Mouse (Mus musculus) 416B (cell line): ENCODE data around the gene Zfp111.

Experiments used
- DNase-seq: peaks from one replicate; pipeline ENCODE4 v3.0.0; 2011; ENCODE audit warnings: low read depth

Gene Zfp111

DNA sequence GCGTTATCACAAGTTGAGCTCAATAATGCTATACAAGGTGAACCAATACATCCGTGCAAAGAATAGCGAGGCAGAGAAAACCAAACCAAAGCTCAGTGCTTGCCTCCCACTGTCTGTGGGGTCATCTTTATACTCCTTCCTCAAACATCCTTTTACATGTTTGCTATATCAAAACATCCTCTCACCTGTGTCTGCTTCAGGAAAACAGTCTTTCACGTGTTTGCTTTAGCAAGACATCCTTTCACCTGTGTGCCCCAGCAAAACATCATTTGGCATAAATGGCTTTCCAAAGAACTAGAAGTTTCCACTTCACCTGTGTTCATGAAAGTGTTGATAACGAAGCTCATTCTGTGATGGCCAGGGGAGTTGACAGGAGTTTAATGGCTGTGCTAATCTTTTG is at the start of gene Zfp111:
Zfp111 (minus strand) TSS at position 101 of the 400 bp plus-strand sequence.
- DNase-seq: no peak

DNA sequence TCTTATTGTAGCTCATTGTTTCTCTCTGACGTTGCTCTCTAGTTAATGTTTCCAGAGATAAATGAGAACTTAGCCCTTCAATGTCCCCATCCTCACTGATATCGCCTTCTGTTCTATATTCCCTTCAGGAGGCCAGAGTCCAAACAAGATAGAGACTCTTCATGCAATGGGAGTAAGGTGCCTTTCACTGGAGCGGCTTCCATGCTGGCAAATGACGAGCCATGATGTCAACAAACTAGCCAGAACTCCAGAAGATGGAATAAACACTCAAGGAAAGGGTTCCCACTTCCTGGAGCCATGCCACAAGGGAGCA is 48.7 kb upstream of the Zfp111 start:
- DNase-seq: no peak

DNA sequence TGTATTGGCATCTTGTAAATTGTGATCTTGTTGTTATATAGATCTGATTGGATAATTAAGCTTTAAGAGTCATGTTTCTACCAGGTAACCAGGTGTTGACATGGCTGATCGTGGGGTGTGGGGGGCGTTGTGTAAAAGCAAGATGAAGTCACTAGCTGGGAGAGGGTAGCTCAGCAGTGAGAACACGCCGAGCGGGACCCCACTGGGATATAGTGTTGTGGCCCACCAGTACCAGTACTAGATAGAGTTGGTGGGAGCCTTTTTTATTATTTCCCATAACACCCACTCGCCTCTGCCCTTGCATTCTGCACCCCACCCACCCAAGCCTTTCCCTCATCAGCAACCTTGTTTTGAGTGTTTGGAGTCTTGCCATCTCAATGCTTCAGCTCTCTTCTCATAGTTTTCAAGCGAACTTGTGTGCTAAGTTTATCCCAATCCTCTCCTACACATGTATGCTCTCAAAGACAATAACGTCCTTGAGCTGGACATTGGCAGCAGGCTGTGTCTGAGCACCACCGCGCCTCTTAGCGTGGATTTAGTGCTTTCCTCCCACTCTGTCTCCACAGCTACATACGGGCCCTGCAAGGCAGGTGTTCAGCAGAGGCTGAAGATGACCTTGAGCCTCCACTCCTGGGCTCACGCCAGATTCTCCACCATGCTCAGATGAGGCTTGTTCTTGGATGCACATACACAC is 48.2 kb upstream of the Zfp111 start:
- no peak for DNase-seq

DNA sequence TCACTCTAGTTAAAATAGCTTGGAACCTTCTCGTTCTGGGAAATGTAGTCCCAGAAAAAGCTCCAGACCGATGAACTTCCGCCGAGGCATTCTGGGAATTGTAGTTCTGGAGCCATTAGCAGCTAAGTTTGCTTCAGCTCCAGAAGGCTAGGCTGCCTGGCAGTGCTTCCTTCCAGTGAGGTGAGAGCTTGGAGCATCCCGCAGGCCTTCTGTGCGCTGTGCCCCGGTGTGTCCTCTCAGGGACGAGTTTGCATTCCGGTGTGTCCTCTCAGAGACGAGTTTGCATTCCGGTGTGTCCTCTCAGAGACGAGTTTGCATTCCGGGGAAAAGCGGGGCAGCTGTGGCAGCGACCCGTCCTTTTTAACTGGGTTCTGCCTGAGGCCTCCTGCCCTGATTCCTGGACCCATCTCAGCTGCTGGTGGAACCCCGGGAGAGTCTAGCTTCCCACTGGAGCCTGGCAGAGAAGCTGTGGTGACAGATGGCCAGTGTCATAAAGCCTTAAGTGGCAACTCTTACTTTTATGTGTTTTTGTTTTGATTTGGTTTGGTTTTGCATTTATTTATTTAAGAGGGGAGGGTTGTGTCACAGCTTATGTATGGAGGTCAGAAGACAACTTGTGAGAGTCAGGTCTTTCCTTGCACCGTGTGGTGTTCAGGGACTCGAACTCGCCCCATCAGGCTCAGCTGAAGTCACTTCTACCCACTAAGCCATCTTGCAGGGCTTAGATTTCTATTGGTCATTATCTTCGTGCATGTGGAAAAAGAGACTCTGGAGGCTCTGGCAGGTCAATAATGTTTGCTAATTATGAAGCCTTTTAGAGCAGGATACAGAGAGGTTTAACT is 43.6 kb upstream of the Zfp111 start, which contains the start of gene Zfp108:
Zfp108 (plus strand) TSS at position 162 of the 842 bp plus-strand sequence.
- peak; percentile 8 for DNase-seq

DNA sequence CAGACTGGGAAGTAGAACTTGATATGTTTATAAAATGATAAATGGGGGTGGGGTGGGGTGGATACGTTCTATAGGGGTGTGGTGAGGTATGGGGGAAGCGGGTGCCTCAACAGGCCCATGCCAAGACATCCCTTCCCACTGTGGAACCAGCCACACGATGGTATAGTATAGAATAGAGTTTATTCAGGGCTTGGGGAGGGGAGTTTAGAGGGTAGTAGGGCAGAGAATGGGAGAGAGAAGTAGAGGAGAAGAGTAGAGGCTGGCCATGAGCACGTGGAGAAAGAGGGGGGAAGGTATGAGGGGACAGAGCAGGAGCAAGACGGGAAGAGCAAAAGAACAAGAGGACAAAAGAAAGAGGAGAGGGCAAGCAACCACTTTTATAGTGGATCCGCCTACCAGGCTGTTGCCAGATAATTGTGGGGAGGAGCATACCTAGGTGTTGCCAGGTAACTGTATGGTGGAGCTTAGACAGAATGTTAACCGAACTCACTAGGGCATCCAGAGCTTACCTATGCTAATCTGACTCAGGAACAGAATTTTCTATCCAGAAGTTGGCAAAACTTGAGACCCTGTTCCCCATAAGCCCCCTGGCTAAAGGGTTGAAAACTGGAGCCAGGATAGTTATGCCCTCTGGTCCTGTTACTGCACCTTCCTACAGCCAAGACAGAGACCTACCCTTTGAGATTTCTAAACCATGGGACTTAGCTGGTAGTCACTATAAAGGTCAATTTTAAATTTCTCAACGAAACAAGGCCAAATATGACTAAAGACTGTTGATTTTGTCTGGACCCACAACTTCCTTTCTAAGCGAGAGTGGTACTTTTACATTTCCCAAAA is 42.8 kb upstream of the Zfp111 start:
- no peak for DNase-seq

DNA sequence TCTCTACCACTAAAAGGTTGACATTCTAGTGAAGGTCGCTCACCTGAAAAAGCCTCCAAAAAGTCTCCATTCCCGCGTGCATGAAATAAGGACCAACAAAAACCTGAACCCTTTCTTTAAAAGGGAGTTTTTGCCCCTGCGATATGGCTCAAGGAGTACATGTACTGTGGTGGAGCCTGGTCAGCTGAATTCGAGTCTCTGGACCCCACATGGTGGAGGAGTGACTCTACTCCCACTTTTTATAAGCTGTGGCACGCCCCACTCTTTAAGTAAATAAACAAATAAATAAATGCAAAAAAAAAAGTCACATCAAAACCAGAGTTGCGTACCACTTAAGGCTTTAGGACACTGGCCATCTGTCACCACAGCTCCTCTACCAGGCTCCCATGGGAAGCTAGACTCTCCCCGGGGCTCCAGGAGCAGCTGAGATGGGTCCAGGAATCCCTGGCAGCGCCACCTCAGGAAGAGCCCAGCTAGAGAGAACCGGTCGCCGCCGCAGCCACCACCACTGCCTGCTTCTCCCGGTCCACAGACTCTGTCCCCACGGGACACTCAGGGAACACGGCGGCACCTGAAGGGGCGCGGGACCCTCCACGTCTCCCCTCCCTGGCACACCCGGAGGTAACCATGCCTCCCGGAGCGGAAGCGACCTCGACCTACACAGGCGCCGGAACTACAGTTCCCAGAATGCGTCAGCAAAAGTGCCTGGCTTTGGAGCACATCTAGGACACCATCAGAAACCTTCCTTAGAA is 26.0 kb upstream of the Zfp111 start, which contains the start of gene Zfp109:
Zfp109 (minus strand) TSS at position 521 of the 752 bp plus-strand sequence.
- no peak for DNase-seq

DNA sequence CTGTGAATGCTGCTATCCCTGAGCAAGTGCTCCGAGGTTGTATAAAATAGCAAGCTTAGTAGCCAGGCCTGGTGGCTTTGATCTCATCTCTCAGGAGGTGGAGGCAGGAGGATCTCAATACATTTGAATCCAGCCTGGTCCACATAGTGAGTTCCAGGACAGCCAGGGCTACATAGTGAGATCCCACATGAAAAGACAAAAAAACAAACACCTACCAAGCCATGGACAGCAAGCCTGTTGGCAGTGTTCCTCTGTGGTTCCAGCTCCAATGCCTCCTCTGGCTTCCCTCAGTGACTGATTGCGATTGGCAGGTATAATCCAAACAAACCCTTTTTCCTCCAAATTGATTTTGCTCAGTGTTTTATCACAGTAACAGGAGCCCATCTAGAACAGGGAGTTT is 947 bp downstream of the Zfp111 start:
- no peak for DNase-seq

DNA sequence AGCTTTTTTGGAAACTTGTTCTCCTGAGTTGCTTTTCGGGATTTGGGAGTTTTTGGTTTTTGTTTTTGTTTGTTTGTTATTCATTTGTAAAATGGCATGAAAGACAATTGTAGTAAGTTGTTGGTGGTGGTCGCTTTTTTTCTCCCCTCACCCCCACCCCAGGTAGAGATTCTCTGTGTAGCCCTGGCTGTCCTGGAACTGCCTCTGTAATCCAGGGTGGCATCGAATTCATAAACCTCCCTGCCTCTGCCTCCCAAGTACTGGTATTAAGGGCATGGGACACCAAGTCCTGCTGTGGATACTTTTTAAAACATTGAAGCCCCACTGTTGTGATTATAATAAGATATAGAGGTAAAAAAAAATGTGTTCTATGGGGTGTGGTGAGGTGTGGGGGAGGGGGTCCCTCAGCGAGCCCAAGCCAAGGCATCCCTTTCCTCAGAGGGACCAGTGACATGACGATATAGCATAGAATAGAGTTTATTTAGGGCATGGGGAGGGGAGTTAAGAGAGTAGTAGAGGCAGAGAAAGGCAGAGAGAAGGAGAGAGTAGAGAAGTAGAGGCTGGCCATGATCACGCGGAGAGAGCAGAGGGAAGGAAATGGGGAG is 2.9 kb downstream of the Zfp111 start:
- DNase-seq: no peak

DNA sequence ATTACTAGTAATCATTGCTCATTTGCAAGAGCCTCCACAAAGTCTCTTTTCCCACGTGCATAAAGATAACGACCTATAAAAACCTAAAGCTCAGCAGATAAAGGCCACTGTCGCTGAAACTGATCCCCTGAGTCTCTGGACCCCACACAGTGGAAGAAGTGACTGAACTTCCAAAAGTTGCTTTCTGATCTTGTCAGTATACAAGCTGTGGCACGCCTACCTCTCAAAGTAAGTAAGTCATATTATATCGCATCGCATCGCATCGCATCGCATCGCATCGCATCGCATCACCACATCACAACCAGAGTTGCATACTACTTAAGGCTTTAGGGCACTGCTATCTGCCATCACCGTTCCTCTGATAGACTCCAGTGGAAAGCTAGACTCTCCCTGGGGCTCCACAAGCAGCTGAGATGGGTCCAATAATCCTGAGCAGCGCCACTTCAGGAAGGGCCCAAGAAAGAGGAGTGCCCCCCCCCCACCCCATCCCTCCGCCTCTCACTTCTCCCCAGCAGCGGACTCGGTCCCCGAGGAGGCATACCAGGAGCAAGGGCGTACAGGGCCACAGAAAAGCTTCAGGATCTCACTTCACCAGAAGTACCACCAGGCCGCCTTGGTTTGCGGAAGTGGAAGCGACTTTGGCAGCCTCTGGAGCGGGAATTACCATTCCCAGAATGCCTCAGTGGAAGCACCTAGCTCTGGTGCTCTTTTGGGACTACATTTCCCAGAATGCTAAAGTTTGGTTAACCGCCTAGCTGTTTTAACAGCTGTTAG is 3.6 kb downstream of the Zfp111 start:
- DNase-seq: peak; percentile 69

DNA sequence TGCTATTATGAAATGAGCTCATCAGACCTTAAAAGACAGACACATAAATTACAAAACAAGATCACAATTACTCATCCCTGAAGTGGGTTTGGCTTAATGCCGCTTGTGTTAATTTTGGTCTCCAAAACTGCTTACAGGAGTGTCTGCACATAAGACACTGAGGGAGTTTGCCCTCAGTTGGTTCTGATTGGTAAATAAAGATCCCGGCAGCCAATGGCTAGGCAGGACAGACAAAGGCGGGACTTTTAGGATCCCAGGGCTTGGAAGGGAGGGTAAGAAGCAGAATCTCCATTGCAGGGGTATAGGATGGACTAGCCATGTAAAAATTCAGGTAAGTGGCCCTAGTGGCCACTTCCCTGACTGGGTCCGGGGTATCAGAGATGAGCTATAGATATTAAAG is 14.3 kb downstream of the Zfp111 start:
- DNase-seq: no peak

DNA sequence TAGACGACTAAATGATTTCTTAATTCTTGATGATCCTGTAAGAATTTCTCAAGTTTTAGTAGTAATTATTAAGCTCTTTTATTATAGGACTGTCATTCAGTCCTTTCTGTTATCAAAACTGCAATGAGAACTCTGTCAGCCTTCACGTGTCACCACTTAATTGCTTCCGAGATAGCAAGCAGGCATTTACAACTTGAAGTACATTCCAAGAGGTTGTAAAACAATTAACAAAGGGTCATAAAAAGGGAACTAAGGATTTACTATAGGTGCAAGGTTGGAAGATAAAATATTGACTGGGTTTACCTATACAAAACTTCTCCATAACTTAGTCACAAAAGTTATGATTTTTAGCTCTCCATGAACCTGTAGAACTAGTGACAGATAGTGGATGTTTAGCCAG is 18.1 kb downstream of the Zfp111 start:
- DNase-seq: no peak

DNA sequence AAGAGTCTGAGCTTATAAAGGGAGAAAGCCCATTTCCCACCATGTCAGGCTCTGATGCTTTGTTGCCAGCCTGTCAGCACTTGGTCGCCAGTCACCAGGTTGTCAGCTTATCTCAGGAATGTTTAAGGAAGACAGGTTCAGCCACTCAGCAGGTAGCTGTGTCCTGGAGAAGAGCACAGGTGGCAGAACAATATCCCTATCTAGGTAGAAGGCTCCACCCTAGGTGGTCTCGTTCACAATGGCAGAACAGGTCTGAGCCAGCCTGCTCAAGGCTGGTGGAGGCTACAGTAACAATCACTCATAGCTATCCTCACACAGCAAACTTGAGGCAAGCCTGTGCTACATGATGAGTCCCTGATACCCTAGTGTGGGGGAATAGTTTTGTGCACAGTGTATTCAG is 19.9 kb downstream of the Zfp111 start:
- no peak for DNase-seq

DNA sequence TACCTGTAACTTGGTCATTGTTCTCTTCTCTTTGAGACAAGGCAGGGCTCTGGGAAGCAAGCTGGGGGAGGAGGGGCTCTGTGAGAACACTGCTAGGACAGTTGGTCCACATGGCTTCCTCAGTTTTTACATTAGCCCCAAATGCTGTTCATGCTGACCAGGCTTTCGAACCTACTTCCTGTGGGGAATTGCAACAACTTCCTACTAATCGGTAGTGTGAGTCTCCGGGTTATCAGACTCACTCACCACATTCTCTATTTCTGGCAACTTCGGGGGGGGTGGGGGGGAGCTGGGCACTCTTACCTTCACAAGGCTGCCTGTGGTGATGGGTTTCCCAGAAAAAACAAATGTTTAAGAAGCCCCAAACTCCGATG is 21.7 kb downstream of the Zfp111 start:
- peak; percentile 93 for DNase-seq

DNA sequence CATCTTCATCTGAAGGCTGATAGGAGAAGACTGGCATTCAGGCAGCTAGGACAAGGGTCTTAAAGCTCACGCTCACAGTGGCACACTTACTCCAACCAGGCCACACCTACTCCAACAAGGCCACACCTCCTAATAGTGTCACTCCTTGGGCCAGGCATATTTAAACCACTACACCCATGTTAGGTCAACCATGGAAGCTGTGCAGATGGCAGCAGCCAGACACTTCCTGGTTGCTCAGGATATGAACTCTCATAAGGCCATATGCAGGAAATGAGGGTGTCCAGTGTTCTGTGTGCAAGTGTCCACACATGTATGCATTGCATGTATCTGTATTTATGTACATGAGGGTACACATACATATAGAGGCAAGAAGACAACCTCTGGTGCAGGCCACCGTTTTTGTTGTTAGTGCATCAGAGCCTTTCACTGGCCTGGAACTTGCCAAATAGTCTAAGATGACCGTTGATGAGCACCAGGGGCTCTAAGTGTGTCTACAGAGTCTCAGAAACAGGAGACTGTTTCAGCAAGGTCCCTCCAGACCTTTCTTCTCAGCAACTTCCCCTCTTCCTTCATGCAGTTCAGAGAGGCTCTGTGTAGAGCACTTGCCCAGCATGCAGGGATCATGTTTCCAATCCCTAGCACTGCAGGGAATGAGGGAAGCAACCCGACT is 22.2 kb downstream of the Zfp111 start:
- DNase-seq: peak; percentile 75

DNA sequence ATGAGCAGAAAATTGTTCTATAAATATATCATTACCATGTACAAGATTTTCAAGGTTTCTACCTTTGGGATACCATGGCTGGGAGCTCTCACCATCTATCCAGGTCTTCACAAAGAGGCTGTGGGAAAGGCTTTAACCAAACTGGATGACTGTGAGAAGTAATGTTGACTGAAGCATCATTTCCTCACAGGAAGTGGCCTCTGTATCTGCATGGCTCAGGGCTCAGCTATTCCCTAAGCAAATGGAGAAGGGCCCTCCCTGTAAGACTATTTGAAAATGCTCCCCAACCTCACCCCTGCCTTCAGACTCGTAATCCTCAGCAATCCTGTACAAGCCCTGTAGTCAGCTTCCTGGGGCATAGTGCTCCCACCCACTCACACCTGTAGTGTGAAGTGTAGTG is 23.6 kb downstream of the Zfp111 start:
- peak; percentile 85 for DNase-seq

DNA sequence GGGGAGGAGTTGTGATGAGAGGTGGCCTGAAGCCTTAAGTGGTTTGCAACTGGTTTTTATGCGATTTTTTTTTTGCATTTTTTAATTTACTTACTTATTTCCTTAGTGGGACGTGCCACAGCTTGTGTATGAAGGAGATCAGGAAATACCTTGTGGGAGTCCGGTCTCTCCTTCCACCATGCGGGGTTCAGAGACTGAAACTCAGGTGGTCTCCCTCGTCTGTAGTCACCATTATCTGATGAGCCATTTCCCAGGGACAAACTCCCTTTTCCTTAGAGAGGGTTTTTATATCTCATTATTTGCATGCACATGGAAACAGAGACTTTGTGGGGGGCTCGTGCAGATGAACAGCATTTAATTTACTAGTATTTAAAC is 35.9 kb downstream of the Zfp111 start:
- no peak for DNase-seq

DNA sequence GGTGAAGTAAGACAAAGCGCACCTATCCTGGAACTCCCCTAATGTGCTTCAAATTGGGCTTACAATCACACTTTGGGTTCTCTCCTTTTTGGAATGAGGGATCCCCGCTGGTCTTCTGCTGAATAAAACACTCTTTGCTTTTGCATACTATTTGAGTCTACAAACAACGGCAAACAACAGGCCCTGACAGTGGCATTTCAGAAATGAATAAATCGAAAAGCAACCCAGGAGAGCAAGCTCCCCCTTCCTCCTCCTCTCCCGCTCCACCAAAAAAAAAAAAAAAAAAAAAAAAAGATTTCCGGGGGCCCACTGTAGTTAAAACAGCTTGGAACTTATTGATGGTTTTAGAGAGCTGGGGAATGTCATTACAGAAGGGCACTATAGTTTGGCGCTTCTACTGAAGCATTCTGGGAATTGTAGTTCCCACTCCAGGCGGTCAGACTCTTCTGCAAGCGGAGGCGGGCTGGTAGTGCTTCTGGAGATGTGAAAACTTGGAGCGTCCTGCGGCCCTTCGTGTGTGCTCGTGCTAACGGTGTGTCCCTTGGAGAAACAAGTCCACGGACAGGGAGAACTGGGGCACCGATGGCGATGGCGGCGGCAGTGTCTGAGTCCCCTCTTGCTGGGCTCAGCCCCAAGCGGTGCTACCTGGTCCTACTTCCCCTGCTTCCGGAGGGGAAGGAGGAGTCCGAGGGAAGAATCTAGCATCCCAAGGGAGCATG is 36.5 kb downstream of the Zfp111 start, which contains the start of gene Zfp114:
Zfp114 (plus strand) TSS at position 443 of the 719 bp plus-strand sequence.
- no peak for DNase-seq

DNA sequence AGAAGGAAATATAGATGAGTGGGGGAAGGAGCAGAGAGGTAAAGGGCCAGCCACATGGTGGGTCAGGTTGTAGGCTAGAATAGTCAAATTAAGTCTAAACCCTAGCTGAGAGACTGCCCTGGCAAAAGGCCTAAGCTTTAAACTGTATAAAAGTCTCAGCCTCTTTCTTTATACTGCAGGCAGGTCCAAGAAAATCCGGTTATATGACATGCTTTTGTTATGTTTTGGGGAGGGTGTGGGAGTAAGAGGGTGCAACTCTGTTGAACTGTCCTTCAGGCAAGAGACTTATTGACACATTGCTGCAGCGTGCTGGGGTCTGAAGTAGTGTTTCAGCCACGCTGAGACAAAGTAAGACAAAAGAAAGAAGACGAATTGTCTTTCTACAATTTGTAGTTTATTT is 39.1 kb downstream of the Zfp111 start:
- DNase-seq: no peak

DNA sequence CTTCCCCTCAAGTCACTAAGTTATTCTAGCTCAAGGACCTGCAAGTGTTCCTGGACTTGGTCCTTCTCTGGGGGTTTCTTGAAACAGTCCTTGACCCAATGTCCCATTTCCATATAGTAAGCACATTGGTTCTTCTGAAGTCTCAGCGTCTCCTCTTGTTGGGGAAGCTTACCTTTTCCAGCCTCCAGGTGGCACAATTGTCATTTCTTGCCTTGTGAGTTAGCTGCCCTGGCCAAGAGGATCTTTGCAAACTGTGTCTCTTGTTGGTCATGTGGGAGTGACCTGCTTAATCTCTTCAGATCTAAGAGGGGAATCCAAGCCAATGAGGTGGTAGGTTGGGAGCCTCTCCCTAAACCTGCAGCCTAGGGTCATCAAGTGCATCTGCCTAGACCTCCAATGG is 58.0 kb downstream of the Zfp111 start:
- peak; percentile 81 for DNase-seq
